In genomic region chr14:87155621-87156238, GRCm38 (mm10) we compare ENCODE assay signal across 31 mouse cellular contexts. TPM values are rescaled to one million over a fixed set of nuclear protein-coding genes. Genes with fewer than 3 reads are reported as not detected.
DNase-seq lines count a peak whose midpoint lies in the region.
"Had no signal": no experiment of that assay in that cellular context is flagged by ENCODE, and none has a peak within 500 bp of the region (broad histone marks: within the 10 kb centered on the region; RNA-seq: fewer than 3 reads in every experiment).

No protein-coding gene starts in this region.

- H3K27me3 ChIP-seq in embryonic facial prominence, embryonic 10.5 days (replicated peaks; ENCODE audit: low read depth, poor library complexity, severe bottlenecking): no peaks in the 10 kb centered on the region
- H3K27me3 ChIP-seq: embryonic facial prominence, embryonic 13.5 days; heart, embryonic 15.5 days; hindbrain, embryonic 12.5 days; limb, embryonic 12.5 days; liver, embryonic 15.5 days had no signal

- DNase-seq in frontal cortex, adult 2 months (ENCODE audit: extremely low spot score in 1 of 2, low spot score in 1 of 2): peak; percentile 27 to 63
- DNase-seq in frontal cortex, postnatal 25 days (ENCODE audit: low spot score in 2 of 2): no peak
- peak; percentile 50 for DNase-seq in right cerebral cortex, adult 18-20 months
- DNase-seq in right cerebral cortex, postnatal 10 days (ENCODE audit: low spot score in 2 of 2): no peak
- DNase-seq in brain, adult 2 months (ENCODE audit: low read depth, low spot score): peak; percentile 84
- DNase-seq in telencephalon, adult 2 months (ENCODE audit: low read depth, low spot score): peak; percentile 85
- no peak for DNase-seq in embryonic facial prominence, embryonic 10.5 days (ENCODE audit: low spot score)
- DNase-seq in heart, postnatal 36 days: no peak
- DNase-seq: adrenal gland, adult 8-10 months; cerebellum, adult 8-10 months; cerebellum, postnatal 36 days; embryo, embryonic 11 days; gastrocnemius, postnatal 25 days; heart, adult 11 months; kidney, adult 9 months; kidney, postnatal 10 days; lung, embryonic 14.5 days; lung, postnatal 14 days; midbrain, embryonic 14.5 days; right cerebral cortex, postnatal 25 days; spleen, adult 18-20 months had no signal

- no peak overlapping the region for H3K4me3 ChIP-seq in embryonic facial prominence, embryonic 10.5 days
- H3K4me3 ChIP-seq: embryonic facial prominence, embryonic 13.5 days; erythroblast, embryonic 14.5 days; heart, embryonic 10.5 days; heart, embryonic 15.5 days; hindbrain, embryonic 12.5 days; limb, embryonic 12.5 days; liver, embryonic 15.5 days had no signal

- 87% methylated on average over 9 of the region's 9 CpGs for WGBS in embryonic facial prominence, embryonic 10.5 days

- intact Hi-C loops in heart, postnatal 36 days (cut with DNase I): no loop called here

- no peaks in the 10 kb centered on the region for H3K36me3 ChIP-seq in embryonic facial prominence, embryonic 10.5 days (replicated peaks)
- H3K36me3 ChIP-seq: embryonic facial prominence, embryonic 13.5 days; heart, embryonic 10.5 days; heart, embryonic 15.5 days; hindbrain, embryonic 12.5 days; limb, embryonic 12.5 days; liver, embryonic 15.5 days had no signal

- no peaks in the 10 kb centered on the region for H3K9me3 ChIP-seq in embryonic facial prominence, embryonic 10.5 days
- H3K9me3 ChIP-seq: embryonic facial prominence, embryonic 13.5 days; heart, embryonic 10.5 days; heart, embryonic 15.5 days; hindbrain, embryonic 12.5 days; limb, embryonic 12.5 days; liver, embryonic 15.5 days had no signal

- H3K27ac ChIP-seq in embryonic facial prominence, embryonic 10.5 days (replicated peaks): no peak overlapping the region
- H3K27ac ChIP-seq: embryonic facial prominence, embryonic 13.5 days; heart, embryonic 10.5 days; heart, embryonic 15.5 days; hindbrain, embryonic 12.5 days; hindbrain, postnatal 0 days; limb, embryonic 12.5 days; liver, embryonic 15.5 days; stomach, postnatal 0 days had no signal

- no peaks in the 10 kb centered on the region for H3K4me1 ChIP-seq in embryonic facial prominence, embryonic 10.5 days
- H3K4me1 ChIP-seq: embryonic facial prominence, embryonic 13.5 days; heart, embryonic 10.5 days; heart, embryonic 15.5 days; hindbrain, embryonic 12.5 days; limb, embryonic 12.5 days; liver, embryonic 15.5 days had no signal

RNA-seq across cellular contexts. Expression of gene Diaph3, which starts 14.7 kb away (rescaled TPM):
- polyA plus RNA-seq in frontal cortex, adult 2 months (2012; rRNA removed): 4.4 and 4.5 TPM in 2 replicates
- polyA plus RNA-seq in embryonic facial prominence, embryonic 10.5 days (2016; fragmentation: Nextera tagmentation; extraction: Ambion mirVana): 12.1 and 14.1 TPM in 2 replicates
- 1 to 10 TPM in 1 of 2 experiments, under 1 TPM in 1; 0.76 to 1.4 TPM for total RNA-seq in heart, postnatal 36 days (2021)
- polyA plus RNA-seq: liver, adult 2 months had no signal

Comparison
In these comparisons a context has a peak if more than half of its experiments do, and no peak if none do; other contexts are left out.
1. DNase-seq: peak in frontal cortex, adult 2 months (2 of 2), right cerebral cortex, adult 18-20 months (single experiment), brain, adult 2 months (single experiment) and telencephalon, adult 2 months (single experiment); none in frontal cortex, postnatal 25 days (0 of 2), right cerebral cortex, postnatal 10 days (0 of 2), embryonic facial prominence, embryonic 10.5 days (single experiment) and heart, postnatal 36 days (0 of 2).